Mouse (Mus musculus): ENCODE measurements around the gene Zbtb18.

Zbtb18 gene

DNA sequence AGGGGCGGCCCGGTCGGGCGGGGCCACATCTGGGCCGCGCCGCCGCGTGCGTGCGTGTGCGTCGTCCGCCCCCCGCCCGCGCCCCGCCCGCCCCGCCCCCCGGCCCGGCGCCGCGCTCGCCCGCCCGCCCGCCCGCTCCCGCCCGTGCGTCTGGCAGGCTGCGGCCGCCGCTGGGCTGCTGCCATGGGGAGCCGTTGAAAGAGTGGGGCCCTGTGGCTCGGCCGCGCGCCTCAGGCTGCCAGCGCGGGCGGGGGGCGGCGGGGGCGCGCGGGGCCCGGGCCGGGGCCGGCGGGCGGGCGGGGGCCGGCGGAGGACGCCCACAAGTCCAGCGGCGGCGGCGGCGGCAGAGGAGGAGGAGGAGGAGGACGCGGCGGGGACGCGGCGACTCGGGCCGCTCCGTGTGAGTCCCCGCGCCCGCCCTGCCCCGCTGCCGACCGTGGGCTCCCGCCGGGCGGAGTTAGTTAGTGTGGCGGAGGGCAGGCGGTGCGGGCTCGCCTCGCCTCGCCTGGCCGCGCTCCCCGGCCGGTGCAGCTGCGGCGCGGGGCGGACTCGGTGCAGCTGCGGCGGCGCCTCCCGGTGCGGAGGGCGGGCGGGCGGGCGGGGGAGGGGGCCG is at the start of gene Zbtb18:
Gene Zbtb18, plus strand, starts transcription at position 156 of the 613 bp plus-strand sequence.
- DNase-seq (ENCODE audit: low spot score), result peak; percentile 66

DNA sequence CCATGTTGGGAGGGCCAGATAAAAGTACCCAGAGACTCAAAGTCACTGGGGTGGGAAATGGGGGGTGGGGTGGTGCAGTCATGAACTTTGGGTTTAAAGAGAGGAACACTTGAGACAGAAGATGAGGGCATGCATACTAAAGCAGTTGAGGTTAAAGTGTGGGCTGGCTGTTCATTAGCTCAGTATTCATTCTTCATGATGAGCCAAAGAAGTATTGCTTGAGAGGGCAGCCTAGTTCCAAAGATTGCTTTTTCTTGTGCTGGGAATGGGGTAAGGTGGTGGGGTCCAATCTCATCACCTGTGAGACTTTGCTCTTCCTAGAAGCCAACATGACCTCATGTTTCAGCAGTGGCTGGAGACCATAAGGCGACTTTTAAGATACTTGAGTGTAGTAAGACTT is 44.7 kb upstream of the Zbtb18 start:
- no peak for DNase-seq (ENCODE audit: low spot score)

DNA sequence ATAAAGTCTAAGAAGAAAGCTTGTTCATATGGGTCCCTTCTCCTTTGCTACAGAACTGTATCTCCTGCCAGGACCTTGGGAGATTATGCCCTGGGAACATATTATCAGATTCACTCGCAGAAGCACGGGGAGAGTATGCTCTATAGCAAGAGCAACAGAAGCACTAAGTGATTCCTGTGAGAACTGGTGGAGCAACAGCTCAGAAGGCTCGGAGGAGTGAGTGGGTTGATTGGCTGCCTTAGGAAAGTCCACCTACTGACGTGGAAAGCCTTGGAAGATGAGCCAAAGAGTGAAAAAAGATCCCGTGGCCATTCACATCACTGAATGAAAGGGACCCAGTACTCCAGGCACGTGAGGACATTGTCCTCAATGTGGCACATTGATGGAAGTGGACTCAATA is 37.0 kb upstream of the Zbtb18 start:
- DNase-seq (ENCODE audit: low spot score), result no peak

DNA sequence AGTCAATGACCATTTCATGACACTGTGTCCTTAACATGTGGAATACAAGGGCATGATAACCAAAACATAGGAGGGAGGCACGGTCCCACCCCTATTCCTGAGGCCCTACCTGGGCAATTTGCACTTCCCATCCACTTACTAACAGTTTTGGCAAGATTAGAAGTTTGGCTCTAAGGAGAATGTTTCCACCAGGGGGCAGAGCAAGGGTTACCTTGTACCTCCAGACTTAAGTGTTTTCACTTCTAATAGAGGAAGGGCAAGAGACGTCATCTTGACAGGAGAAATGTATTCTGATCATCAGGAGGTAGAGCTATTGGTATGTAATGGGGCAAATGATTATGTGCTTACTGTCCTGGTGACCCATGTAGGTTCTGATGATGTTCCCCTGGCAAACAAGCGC is 33.5 kb upstream of the Zbtb18 start:
- no peak for DNase-seq (ENCODE audit: low spot score)

DNA sequence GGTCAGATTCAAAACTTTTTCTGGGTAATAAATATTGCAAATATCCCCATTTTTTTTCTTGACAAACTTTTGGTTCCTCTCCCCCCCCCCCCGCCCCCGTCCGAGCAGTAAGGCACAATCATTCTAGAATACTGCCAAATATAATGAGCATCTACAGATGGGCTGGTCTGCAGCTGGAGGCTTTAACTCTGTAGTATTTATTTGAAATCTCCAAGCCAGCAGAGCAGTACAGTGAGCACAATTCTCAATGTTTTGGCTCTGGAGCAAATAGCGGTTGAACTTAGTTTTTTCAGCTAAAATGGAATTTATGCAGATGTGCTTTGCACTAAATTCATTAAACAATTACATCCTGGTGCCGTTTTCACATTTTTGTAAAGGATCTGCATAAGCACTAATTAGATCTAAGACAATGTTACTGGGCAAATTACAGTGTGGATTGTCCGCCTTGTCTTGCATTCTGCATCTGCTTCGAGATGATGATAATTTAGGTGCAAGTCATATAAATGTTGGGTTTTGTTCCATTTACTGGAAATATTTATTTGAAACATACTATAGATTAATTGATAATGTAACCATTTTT is 31.3 kb upstream of the Zbtb18 start:
- no peak for DNase-seq (ENCODE audit: low spot score)

DNA sequence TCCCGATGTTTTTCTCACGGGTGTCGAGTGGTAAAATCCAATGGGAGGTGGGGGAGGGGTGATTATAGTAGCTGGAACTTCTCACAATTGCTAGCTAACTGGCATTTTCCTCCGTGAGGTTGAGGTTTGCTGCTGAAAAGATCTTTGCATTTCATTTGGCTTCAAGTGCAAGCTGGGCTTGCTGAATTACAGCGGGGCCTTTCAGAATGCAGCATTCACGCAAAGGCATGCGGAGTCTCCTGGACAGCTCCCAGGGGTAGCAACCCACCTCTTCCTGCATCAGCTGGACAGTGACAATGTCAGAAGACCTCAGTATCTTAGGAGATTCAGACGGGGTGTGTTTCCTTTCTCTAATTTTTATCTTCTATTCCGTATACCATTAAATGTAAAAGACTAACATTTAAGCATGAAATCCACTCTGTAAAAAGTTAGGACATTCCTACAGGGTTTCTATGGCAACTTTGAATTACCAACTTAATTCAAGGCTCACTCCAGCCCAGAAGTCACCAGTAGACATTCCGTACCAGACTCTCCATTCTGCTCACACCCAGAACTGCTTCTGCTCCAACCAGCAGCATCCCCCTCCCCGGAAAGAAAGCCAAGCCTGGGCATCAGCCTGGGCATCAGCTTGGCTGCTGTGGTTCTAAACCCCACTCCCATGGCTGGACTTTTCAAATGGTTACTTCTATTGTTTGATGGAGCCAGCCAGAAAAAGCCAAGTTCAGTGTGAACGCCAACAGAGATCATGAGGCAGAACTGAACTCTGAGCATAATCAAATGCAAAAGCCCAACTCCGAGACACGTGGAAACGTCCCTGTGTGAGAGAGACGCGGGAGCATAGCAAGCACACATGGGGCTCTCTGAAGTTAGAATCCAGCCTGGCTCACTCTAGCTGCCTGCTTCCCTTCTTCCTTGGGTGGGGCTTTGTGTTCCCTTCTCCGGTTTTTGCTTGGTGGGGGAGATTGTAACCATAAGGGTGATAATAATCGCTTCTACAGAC is 30.5 kb upstream of the Zbtb18 start:
- DNase-seq (ENCODE audit: low spot score), result peak; percentile 39

DNA sequence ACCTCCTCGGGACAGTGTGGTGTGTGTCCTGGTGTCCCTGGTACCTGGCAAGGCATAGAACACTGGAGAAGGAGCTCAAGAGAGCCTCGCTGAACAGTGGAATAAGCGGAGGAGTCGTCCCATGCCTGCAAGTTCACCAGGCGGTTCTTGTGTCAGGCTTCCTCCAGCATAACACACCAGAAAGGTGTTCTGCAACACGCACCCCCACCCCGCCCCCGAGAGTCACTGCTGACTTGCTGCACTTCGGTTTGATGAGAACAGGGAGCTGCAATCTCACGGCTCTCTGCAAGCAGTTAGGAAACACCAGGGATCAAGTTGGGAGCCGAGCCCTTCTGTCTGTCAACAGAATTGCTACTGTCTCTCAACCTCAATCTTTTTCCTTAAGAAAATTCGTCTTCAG is 22.8 kb upstream of the Zbtb18 start:
- DNase-seq (ENCODE audit: low spot score), result no peak

DNA sequence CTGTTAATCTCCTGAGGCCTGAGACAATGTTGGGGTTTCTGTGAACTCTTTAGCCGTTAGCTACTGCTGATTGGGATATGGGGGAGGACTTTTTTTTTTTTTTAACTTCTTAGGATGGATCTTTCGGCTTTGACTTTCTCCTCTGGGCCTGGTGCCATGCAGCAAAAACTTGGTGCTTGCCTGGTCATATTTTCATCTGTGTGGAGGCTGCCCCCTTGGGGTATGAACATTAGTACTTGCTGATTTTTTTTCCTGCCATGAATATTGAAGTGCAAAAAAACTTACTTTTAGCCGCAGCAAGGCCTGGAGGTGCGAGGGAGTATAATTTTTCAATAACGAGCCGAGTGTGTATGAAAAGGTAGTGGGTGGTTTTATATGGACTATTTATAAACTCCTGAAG is 22.0 kb upstream of the Zbtb18 start:
- DNase-seq (ENCODE audit: low spot score), result no peak

DNA sequence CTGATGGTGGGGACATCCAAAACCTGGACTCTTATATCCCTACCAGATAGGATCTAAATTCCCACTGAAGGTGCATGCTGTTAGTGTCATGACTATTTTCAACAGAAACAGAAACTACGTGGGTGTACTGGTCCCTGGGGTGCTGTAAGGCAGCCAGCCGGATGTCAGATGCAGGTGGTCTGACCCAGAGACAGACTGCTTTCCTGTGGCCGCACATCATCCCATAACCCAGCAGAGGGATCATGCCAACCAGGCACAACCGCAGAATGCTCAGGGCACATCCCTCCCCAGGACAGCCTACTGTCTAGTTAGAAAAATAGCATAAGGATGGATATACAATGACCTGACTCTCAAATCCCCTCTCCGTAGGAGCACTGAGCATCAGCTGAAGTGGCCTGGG is 14.3 kb upstream of the Zbtb18 start:
- no peak for DNase-seq (ENCODE audit: low spot score)

DNA sequence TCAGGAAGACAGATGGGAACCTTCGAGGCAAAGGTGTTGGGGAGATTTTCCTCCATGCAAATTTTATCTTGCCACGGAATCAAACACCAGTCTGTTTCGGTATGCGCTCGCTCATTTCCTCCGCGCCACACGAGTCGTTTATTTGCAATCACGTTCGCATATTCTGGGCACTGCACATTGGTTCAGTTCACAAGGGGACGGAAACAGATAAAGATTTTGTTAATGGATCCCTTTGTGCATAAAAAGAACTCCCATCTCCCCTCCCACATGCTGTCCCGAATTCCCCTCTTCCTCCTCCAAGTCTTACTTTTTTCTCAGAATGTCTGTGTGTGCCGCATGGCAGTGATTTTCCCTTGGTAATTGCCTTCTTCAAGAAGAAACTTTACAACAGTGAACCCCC is 13.8 kb upstream of the Zbtb18 start:
- no peak for DNase-seq (ENCODE audit: low spot score)

DNA sequence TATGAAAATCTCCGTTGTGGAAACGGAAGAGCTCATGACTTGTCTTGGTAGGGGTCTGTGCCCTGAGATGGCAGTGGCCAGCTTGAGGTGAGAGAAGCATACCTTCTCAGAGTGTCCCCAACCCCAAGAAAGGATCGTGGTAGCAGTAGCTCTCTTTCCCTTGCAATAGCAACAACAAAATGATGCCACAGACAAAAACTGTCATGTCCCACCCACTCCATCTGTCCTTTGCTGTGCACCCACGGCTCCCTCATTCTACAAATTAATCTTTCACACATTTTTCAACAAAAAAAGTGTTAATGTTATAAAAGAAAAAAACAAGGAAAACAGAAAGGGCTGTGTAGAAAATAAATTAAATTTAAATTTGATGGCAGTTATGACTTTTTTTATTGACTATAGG is 13.1 kb upstream of the Zbtb18 start:
- DNase-seq (ENCODE audit: low spot score), result no peak

DNA sequence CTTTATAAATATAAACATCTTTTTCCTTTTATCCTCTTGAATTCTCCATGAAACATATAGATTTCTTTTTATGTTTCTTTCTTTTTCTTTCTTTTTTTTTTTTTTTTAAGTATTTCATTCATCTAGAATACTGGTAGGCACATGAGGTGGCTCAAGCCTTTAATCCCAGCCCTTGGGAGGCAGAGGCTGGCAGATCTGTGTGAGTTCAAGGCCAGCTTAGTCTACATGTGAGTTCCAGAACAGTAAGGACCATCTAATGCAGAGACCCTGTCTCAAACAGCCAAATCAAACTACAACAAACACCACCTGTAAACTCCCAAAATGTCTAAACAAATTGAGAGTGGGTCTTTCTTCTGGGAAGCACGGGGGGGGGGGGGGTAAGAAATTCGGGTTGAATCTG is 1.7 kb upstream of the Zbtb18 start:
- no peak for DNase-seq (ENCODE audit: low spot score)

DNA sequence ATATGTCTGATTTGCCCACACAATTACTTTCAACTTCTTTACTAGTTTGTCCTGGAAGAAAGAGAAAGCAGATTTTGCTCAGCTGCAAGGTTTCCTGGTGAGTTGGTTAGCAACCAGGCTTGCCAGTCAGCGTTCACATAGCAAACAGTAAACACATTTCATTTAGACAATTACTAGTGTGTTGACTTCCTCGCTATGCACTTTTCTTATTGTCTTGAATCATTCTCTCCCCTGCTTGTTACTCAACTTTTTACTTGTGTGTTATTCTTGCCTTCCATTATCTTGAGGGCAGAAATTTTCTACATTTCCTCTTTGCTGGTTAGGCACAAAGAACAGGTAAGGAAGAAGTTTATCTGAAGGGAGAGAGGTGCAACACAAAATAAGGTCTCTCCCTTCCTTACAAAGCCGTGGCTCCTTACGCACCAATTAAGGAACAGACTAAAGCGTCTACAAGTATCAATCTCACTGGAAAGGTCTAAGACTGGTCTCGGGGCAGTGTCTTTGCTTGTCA is 1.1 kb upstream of the Zbtb18 start:
- DNase-seq (ENCODE audit: low spot score), result peak; percentile 38

DNA sequence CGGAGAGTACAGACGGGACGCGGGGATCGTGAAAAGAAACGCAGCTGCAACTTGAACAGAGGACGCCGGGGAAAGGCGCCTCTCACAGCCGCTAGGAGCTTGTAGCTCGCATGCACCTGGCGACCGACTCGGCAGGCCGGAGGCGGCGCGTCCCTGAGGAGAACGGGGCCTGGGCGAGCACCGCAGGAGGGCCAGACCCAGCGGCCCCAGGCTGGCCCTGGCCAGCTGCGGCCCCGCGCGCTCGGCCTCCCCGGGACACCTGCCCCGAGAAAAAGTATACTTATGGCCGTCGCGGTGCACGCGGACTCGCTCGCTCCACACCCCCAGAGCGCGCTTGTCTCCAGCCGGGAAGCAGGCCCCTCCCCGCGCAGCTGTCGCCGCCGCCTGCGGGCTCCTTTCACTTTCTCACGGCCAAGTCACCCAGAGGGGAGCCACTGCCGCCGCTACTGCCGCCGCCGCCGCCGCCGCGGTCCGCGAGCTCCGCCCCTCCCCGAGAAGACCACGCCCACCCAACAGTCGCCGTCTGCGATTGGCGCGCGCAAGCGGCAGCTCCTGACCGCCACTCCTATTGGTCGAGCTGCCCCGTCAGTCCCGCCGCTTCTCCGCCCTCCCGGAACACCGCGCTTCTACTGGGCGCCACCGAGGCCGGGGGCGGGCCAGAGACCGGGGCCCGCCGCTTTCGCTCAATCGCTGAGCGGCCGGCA is 507 bp upstream of the Zbtb18 start:
- DNase-seq (ENCODE audit: low spot score), result peak; percentile 99

DNA sequence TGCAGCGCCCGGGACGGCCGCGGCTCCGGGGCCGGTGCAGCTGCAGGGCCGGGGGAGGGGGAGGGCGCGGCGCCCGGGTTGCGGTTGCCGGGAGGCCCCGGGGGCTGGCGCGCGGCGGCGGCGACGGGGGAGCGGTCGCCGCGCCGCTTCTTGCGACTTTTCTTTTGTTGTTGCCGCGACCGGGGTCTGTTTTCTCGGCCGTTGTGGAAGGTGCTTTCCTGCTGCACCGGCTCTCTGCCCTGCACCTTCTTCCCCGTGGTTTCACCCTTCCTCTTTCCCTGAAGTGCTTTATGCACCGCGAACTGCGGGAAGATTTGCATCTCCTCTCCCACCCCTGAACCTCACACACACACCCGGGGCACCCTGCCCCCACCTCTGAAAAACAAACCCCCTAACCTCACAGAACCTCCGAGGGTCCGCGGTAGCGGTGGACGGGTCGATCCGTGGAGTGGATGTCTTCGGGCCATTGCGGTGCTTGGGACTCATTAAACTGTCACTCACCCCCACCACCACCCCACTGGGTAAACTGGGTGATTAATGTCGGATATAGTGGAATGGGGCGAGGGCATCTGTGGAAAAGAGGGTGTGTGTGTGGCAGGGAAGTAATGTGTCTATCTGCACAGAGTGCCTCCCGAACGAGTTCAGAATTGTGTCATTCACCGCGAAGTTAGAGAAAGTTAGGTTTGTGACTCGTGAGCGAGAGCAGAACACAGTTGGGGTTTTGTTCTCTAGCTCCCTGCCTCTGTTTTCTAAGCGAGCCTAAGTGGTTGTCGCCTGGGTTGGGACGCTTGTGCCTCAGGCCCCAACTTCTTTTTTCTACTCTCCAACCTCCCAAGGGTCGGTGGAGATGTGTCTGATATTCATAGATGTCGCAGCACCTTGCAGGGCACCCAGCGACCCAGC is 921 bp downstream of the Zbtb18 start:
- DNase-seq (ENCODE audit: low spot score), result peak; percentile 37

DNA sequence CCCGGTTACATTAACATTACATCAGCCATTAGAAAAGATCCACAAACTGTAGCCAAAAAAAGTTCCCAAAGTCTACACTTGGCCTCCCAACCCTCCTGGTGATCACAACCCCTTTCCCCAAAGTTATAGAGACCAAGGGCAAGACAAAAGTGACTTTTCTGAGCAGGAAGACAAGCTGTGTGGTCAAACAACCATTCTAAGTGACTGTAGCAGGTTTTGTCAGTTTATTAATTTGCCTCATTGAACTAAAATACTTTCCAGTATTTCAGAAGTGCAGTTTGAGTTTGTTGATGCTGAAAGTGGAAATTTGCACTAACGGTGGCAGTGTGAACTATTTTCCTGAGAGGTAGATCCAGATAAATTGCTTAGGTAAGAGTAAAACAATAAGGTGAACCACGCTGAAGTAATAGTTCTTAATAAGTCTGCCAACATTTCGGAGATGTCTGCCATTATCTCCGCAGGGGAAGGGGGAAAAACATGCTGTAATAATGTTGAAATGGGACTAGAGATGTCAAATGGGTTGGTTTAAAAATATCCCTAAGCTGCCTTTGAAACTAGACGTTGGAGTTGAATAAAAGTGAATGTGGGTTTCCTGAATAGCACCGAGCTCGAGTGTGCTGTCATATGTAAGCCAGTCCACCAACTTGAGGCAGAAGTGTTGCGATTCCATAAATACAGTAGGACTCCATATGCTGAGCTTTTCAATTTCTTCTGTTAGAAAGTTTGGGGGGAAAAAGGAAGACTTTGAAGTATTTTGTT is 1.8 kb downstream of the Zbtb18 start:
- peak; percentile 57 for DNase-seq (ENCODE audit: low spot score)

DNA sequence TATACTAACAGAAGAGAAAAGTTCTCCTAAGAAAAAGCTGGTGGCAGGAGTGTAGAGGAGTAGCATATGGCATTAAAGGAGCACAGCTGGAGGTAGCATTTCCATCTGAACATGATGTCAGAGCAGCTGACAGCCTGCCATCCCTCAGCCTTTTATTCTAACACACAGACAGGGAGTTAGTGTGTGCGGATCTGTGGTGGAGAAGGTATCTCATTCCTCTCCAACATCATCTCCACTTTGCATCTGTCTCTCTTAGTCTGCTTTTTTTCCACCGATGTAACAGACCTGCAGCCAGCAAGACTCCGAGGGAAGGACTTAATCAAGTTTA is 2.3 kb downstream of the Zbtb18 start:
- DNase-seq (ENCODE audit: low spot score), result peak; percentile 39

DNA sequence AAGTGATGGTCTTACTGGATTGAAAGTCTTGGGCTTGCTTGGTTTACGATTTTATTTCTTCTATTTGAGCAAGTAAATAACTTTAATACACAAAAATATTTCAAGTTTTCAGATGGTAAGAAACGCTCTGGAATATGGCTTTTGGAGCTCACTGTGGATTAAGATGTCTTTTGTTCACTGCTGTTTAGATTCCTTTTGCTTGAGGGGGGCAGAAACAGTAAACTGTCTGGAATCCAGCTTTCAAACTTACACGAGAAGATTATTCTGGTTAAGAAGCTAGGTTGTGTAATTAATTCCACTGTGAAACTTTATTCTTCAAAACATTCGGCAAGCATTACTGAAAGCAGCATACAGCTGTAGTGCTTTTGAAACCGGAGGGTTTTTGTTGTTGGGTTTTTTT is 2.8 kb downstream of the Zbtb18 start:
- no peak for DNase-seq (ENCODE audit: low spot score)

DNA sequence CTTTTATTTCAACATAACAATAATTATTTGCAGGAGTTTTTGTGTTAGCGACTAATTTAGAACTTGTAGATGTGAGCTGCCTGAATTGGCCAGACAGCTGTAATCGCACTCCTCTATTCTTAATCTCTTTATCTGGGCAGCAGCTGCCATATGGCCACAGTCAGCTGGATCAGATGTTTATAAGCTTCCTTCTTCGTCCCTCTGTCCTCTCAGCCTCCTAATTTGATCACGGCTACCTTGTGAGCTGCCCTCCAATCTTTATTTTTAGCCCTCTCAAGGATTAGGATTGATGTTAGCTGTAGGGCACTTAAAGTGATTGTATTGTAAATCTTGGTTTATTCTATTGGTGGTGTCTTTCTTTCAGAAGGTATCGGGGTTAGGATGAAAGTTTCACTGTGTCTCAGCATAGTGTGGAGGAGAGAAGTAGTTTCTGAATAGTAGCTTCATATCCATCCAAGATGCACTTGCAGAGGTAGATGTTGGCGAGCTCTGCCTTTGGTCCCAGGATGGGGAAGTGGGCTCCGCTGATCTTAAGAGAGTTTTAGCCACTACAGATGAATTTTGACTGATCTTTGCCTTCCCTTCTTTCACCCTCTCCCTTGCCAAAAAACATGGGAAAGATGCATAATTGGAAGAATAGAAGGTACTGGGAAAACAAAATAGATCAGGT is 3.4 kb downstream of the Zbtb18 start:
- peak; percentile 64 for DNase-seq (ENCODE audit: low spot score)

DNA sequence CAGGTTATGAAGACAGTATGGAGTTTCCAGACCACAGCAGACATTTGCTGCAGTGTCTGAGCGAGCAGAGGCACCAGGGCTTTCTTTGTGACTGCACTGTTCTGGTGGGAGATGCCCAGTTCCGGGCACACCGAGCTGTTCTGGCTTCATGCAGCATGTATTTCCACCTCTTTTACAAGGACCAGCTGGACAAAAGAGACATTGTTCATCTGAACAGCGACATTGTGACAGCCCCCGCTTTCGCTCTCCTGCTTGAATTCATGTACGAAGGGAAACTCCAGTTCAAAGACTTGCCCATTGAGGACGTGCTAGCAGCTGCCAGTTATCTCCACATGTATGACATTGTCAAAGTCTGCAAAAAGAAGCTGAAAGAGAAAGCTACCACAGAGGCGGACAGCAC is 4.9 kb downstream of the Zbtb18 start:
- DNase-seq (ENCODE audit: low spot score), result no peak

All from MN1 (cell line).